Mouse (Mus musculus) kidney, adult 2 months (tissue): ENCODE measurements around the gene 1810046K07Rik. TPM values are rescaled to one million over a fixed set of nuclear protein-coding genes. Genes with fewer than 3 reads are reported as not detected.

ENCODE experiments used
- DNase-seq: peaks from one replicate; pipeline ENCODE4 v3.0.0; 2021
- H3K27ac ChIP-seq: fragments of 200-500 bp; 2 replicates; pipeline ENCODE4 v1.5.1; 2012; ENCODE audit warnings: low read depth, low read length, control low read depth, inconsistent platforms; ENCODE audit not compliant: insufficient read depth
- H3K27me3 ChIP-seq: fragments of 200-500 bp; replicated peaks from 2 replicates; pipeline ENCODE4 v1.6.1; 2012; ENCODE audit warnings: mild to moderate bottlenecking, moderate library complexity, low read length, inconsistent platforms; ENCODE audit not compliant: control insufficient read depth, insufficient read depth
- H3K36me3 ChIP-seq: fragments of 200-500 bp; 2 replicates; pipeline ENCODE4 v1.6.1; 2012; ENCODE audit warnings: mild to moderate bottlenecking, moderate library complexity, low read length, inconsistent platforms; ENCODE audit not compliant: control insufficient read depth, insufficient read depth
- H3K4me1 ChIP-seq: fragments of 200-500 bp; 2 replicates; pipeline ENCODE4 v1.6.1; 2011; ENCODE audit warnings: low read length; ENCODE audit not compliant: control insufficient read depth, insufficient read depth
- H3K4me3 ChIP-seq: fragments of 200-500 bp; 2 replicates; pipeline ENCODE4 v1.5.1; 2011; ENCODE audit warnings: mild to moderate bottlenecking, low read depth, low read length, control low read depth; ENCODE audit not compliant: insufficient read depth
- CTCF ChIP-seq: fragments of 200-500 bp; conservative IDR thresholded peaks from 2 replicates; pipeline ENCODE4 v1.5.1; 2011; ENCODE audit warnings: low read depth, mild to moderate bottlenecking, control low read depth, low read length, moderate library complexity, mixed read lengths; ENCODE audit not compliant: insufficient read depth, insufficient read length
- POLR2A ChIP-seq: fragments of 200-500 bp; IDR thresholded peaks from one replicate; pipeline ENCODE4 v1.6.1; 2011; ENCODE audit warnings: low read depth, low read length, control low read depth
- WGBS: fragments of 180-500 bp; shearing (Covaris S2); methylation state at CpG from one replicate; pipeline ENCODE4 v1.1.7; 2018; 5-methylcytosine and 5-hydroxymethylcytosine counted together
- polyA plus RNA-seq: library from polyadenylated mRNA; depleted of rRNA; stranded (reverse); fragments of >200 nt; gene quantifications from 2 replicates; pipeline ENCODE4 v1.2.3, GENCODE M21; 2012; rRNA removed

1810046K07Rik gene
- polyA plus RNA-seq, 1 experiment, result 0.39 TPM

DNA sequence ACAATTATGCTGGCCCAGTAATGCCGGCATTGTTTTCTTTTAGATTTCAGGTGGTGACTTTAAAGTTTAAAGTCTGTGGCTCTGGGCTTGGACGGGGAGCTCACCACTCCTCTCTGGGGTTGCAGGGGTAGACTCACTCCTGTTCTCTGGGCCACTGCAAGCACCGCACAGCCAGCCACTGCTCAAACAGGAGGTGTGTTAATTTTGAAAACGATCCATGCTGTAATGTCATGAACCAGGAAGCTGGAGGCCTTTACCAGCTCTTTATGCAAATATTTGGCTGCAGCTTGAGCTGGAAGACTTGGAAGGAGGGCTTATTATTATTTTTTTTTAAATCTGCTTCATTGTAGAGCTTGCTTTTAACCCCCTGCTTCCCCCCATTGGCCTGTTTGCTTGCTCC, 54.0 kb downstream of the 1810046K07Rik start:
- WGBS, result 36% methylated on average over 4 of the region's 4 CpGs
- Histone ChIP-seq H3K4me3 (no peak overlapping the region), H3K36me3 (no peaks in the 10 kb centered on the region), H3K4me1 (peaks cover 3% of the 10 kb centered on the region; the same call in 1 of the 2 replicates), H3K27ac (no peak overlapping the region), H3K27me3 (no peaks in the 10 kb centered on the region)
- no peak for DNase-seq
- TF ChIP-seq POLR2A (no peak), CTCF (no peak)

DNA sequence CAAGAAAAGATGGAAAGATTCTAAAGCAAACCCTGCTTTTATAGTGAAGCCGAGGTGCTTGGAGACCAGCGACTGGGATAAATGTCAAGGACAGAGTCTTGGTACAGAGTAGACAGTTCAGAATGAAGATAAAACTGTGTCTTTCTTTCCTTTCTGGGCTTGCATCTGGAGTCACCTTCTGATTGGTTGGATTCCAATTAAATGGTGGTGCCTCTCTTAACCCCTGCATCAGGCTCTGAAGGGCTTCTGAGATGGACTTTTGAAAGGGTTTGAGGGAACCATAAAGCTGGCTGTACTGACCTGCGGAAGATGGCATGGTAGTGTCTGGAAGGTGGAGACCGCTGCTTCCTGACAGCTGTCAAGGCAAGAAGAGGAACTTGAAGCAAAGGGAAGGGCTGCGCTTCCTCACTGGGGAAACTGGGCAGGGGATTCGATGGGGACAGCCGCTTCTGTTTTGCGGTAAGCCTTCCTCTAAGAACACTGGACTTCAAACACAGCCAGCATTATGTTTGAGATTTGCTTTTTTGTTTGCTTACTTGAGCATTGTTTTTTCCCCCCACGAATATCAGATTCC, 55.0 kb downstream of the 1810046K07Rik start:
- no peak for TF ChIP-seq POLR2A
- no peak for TF ChIP-seq CTCF
- Histone ChIP-seq H3K4me1 (peaks cover 3% of the 10 kb centered on the region; the same call in 1 of the 2 replicates), H3K36me3 (no peaks in the 10 kb centered on the region), H3K4me3 (no peak overlapping the region), H3K27ac (no peak overlapping the region), H3K27me3 (no peaks in the 10 kb centered on the region)
- 74% methylated on average over 9 of the region's 9 CpGs for WGBS
- no peak for DNase-seq

DNA sequence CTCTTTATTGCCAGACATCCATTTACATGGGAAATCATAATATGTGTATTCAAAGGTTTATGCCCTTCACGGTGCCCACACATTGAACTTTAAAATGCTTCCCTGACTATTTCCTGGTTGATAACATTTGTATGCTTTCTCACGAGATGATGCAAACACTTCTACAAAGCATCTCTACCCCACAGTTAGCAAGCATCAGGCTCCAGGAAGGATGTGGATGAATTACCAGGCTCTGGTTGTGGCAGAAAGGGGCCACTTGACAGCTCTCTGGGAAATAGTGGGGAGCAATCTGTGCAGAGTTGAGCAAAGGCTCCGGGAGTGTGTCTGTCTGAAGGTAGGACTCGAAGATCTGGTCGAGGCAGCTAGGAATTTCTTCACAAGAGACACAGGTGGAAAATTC, 56.6 kb downstream of the 1810046K07Rik start:
- Histone ChIP-seq H3K4me1 (no peaks in the 10 kb centered on the region), H3K27me3 (no peaks in the 10 kb centered on the region), H3K4me3 (no peak overlapping the region), H3K36me3 (no peaks in the 10 kb centered on the region), H3K27ac (no peak overlapping the region)
- 78% methylated on average over 5 of the region's 5 CpGs for WGBS
- TF ChIP-seq CTCF, result no peak
- no peak for TF ChIP-seq POLR2A
- DNase-seq, result no peak

DNA sequence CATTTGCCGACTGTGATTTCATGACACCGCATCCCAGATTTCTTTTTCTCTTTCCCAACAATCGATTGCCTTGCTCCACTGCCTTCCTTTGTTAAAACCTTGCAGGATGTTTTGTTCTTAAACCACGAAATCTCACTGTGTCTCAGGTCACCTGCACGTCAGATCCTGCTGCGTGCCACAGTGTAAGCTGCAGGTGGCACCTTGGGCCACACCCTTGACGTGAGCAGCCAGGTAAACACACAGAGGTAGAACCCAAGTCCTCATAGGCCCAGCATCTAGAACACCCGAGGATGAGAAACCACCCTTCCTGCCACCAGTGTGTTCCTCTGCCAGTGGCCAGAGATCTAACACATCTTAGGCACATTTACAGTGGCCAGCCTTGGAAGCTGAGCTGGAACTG, 57.6 kb downstream of the 1810046K07Rik start:
- Histone ChIP-seq H3K36me3 (no peaks in the 10 kb centered on the region), H3K27ac (no peak overlapping the region), H3K4me1 (no peaks in the 10 kb centered on the region), H3K27me3 (no peaks in the 10 kb centered on the region), H3K4me3 (no peak overlapping the region)
- 89% methylated on average over 8 of the region's 8 CpGs for whole genome bisulfite sequencing
- no peak for DNase-seq
- no peak for TF ChIP-seq CTCF
- no peak for TF ChIP-seq POLR2A

DNA sequence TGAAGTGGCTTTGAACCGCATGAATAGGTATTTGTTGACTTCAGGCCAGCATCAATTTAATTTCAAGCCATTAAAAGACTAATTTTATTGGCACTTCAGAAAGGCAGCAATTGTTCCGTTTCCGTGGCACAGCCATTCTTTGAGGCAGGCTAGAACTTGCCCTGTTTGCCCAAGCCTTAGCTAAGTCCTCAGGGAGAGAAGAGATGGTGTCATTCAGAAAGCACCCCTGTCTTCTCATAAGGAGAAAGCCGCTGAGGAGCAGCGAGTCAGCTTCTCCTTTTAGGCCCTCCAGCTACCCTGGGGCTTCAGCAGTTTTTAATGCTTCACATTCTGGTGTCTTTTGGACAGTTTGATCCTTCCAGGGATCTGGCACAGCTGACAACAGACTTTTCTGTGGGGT, 59.9 kb downstream of the 1810046K07Rik start:
- Histone ChIP-seq H3K27me3 (no peaks in the 10 kb centered on the region), H3K27ac (no peak overlapping the region), H3K4me3 (no peak overlapping the region), H3K4me1 (no peaks in the 10 kb centered on the region), H3K36me3 (no peaks in the 10 kb centered on the region)
- 73% methylated on average over 5 of the region's 5 CpGs for WGBS
- DNase-seq, result no peak
- TF ChIP-seq CTCF, result no peak
- TF ChIP-seq POLR2A, result no peak

DNA sequence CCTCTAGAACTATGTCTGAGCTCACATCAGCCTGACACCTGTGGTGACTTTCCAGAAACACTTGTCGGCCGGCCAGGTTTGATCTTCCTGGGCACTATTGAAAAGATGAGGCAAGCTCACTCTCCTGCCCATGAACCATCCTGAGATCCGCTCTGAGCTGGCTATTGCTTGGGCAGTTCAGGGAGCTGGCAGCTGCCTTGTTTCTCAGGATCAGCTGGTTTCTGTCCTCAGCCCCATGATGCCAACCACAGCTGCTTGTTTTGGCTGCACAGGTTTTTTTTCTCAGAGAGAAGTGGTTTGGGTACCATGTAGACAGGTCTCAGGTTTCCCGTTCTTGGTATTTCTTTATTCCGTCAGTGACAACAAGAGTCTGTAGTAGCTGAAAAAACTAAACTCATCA, 70.3 kb downstream of the 1810046K07Rik start:
- 76% methylated on average over 5 of the region's 5 CpGs for WGBS
- no peak for DNase-seq
- Histone ChIP-seq H3K27me3 (no peaks in the 10 kb centered on the region), H3K36me3 (no peaks in the 10 kb centered on the region), H3K27ac (no peak overlapping the region), H3K4me3 (no peak overlapping the region), H3K4me1 (no peaks in the 10 kb centered on the region)
- TF ChIP-seq POLR2A (no peak), CTCF (no peak)

DNA sequence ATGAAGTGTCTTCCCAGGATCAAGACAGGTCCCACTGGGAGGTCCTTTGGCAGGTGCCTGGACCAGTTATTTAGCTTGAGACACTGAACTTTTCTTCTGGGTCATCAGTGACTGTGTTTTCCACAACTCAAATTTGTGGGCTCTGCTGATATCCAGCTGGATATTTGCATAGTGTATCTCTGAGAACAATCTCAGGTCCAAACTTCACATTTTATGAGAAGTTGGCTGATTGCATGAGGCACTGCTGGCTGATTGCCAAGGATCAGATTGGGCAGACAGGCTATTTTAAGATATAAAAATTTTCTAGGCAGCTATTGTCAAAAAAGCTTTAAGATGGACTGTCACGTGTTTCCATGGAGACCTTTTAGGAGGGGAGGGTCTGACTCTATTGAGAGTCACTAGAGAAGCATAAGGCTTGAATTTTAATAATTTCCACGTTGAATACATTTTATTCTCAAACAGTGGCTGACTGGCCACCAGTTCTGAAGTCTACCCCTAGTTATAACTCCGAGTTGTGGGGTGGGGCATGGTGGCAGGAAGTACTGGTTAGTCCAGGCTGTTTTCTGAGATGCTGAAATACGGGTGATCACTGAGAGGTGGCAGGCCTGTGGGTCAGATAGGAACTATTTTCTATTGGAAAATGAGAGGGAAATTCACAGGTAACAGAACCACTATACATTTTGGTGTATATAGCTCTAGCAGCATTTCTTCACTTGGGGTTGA, 71.8 kb downstream of the 1810046K07Rik start:
- H3K27ac ChIP-seq, result no peak overlapping the region
- no peaks in the 10 kb centered on the region for H3K4me1 ChIP-seq
- H3K36me3 ChIP-seq, result no peaks in the 10 kb centered on the region
- no peak for TF ChIP-seq POLR2A
- no peak for TF ChIP-seq CTCF
- WGBS, result 70% methylated on average over 4 of the region's 4 CpGs
- no peak for DNase-seq
- H3K27me3 ChIP-seq, result no peaks in the 10 kb centered on the region
- no peak overlapping the region for H3K4me3 ChIP-seq

Other genes starting within 250 kb of the 1810046K07Rik start
- gene 4833427G06Rik, start 226.8 kb downstream of the 1810046K07Rik start, polyA plus RNA-seq, result not detected in 2 replicates
- gene Gm32742, start 163.4 kb downstream of the 1810046K07Rik start, polyA plus RNA-seq, result 0.02 TPM in 1 of 2 replicates, not detected in the other
- 0.35 and 3.4 TPM in 2 replicates for gene Pou2af1, start 115.2 kb downstream of the 1810046K07Rik start, polyA plus RNA-seq
- 1.9 and 2.5 TPM in 2 replicates for gene Colca2, start 50.3 kb downstream of the 1810046K07Rik start, polyA plus RNA-seq